In genomic region chr2:91452658-91453057, GRCm38 (mm10) we compare ENCODE assay signal across 12 mouse cellular contexts. TPM values are rescaled to one million over a fixed set of nuclear protein-coding genes. Genes with fewer than 3 reads are reported as not detected.
A peak's percentile ranks its signal among the peaks of the same experiment; 100 is the strongest.
DNase-seq lines count a peak whose midpoint lies in the region; ATAC-seq and TF ChIP-seq lines count a peak whose summit lies in the region.
"Had no signal": no experiment of that assay in that cellular context is flagged by ENCODE, and none has a peak within 500 bp of the region (broad histone marks: within the 10 kb centered on the region; RNA-seq: fewer than 3 reads in every experiment).

No protein-coding gene starts in this region.

- WGBS in heart, embryonic 16.5 days = 25% methylated on average over 8 of the region's 8 CpGs
- WGBS in hindbrain, embryonic 10.5 days = 76% methylated on average over 8 of the region's 8 CpGs

- no peak for TF ChIP-seq CTCF in left cerebral cortex, adult 2 months (IDR thresholded peaks at IDR 0.05)

- H3K4me3 ChIP-seq in heart, embryonic 16.5 days (ENCODE audit: low read length) = no peak overlapping the region
- no peak overlapping the region for H3K4me3 ChIP-seq in left cerebral cortex, adult 2 months
- H3K4me3 ChIP-seq in hindbrain, embryonic 10.5 days = no peak overlapping the region
- H3K4me3 ChIP-seq: midbrain, embryonic 15.5 days had no signal

- no peaks in the 10 kb centered on the region for H3K36me3 ChIP-seq in heart, embryonic 16.5 days (ENCODE audit: control insufficient read depth, insufficient read depth)
- no peaks in the 10 kb centered on the region for H3K36me3 ChIP-seq in hindbrain, embryonic 10.5 days
- H3K36me3 ChIP-seq: midbrain, embryonic 15.5 days had no signal

- no peaks in the 10 kb centered on the region for H3K27me3 ChIP-seq in heart, embryonic 16.5 days (ENCODE audit: control insufficient read depth, insufficient read depth, low read length)
- H3K27me3 ChIP-seq in hindbrain, embryonic 10.5 days (ENCODE audit: insufficient read depth, poor library complexity, severe bottlenecking) = no peaks in the 10 kb centered on the region
- H3K27me3 ChIP-seq: midbrain, embryonic 15.5 days had no signal

- H3K27ac ChIP-seq in heart, embryonic 16.5 days (ENCODE audit: low read length) = no peak overlapping the region
- no peak overlapping the region for H3K27ac ChIP-seq in left cerebral cortex, adult 2 months
- no peak overlapping the region for H3K27ac ChIP-seq in hindbrain, embryonic 10.5 days
- H3K27ac ChIP-seq: midbrain, embryonic 15.5 days had no signal

- no peak for ATAC-seq in heart, embryonic 16.5 days (replicated peaks; ENCODE audit: extremely low read depth, insufficient read depth, low FRiP score)
- ATAC-seq: midbrain, embryonic 15.5 days had no signal

- no peaks in the 10 kb centered on the region for H3K9me3 ChIP-seq in heart, embryonic 16.5 days (replicated peaks; ENCODE audit: control insufficient read depth, low read length)
- no peaks in the 10 kb centered on the region for H3K9me3 ChIP-seq in hindbrain, embryonic 10.5 days
- H3K9me3 ChIP-seq: midbrain, embryonic 15.5 days had no signal

- peaks cover 6% of the 10 kb centered on the region for H3K4me1 ChIP-seq in heart, embryonic 16.5 days (ENCODE audit: control insufficient read depth, insufficient read depth, low read length)
- peaks cover 25% of the 10 kb centered on the region for H3K4me1 ChIP-seq in hindbrain, embryonic 10.5 days (replicated peaks)

- peak overlapping the region; percentile 33; the same call in 1 of the 2 replicates for H3K4me2 ChIP-seq in heart, embryonic 16.5 days (ENCODE audit: low read depth, low read length)
- H3K4me2 ChIP-seq: midbrain, embryonic 15.5 days had no signal

- H3K9ac ChIP-seq in heart, embryonic 16.5 days (ENCODE audit: low read length) = no peak overlapping the region; the same call in 1 of the 2 replicates
- H3K9ac ChIP-seq: midbrain, embryonic 15.5 days had no signal

- no peak for DNase-seq in heart, postnatal 36 days
- DNase-seq in urinary bladder, postnatal 14 days (ENCODE audit: low spot score) = peak; percentile 38
- no peak for DNase-seq in urinary bladder, postnatal 36 days (ENCODE audit: low spot score in 2 of 2)
- peak; percentile 28 to 35 for DNase-seq in kidney, postnatal 36 days
- DNase-seq in left cerebral cortex, adult 2 months (ENCODE audit: extremely low spot score in 1 of 2, low spot score in 2 of 2) = no peak
- no peak for DNase-seq in hindbrain, embryonic 10.5 days (ENCODE audit: low spot score)
- no peak for DNase-seq in urinary bladder, adult 18-20 months (ENCODE audit: low spot score in 2 of 2)
- DNase-seq: cerebellum, adult 2 months; embryo, embryonic 11 days; right cerebral cortex, postnatal 25 days had no signal

- intact Hi-C loops in heart, postnatal 36 days (cut with DNase I) = no loop called here
- intact Hi-C loops in left cerebral cortex, adult 2 months (cut with DNase I) = no loop called here

RNA-seq across cellular contexts. Expression of gene Lrp4, which starts 4.7 kb away (rescaled TPM):
- 3.9 and 4.5 TPM in 2 replicates for polyA plus RNA-seq in heart, embryonic 16.5 days (2015; fragmentation: Nextera tagmentation; extraction: Ambion mirVana)
- 10 to 100 TPM; 10.6 to 11.5 TPM for total RNA-seq in heart, postnatal 36 days (2021)
- total RNA-seq in left cerebral cortex, adult 2 months (2021) = 10 to 100 TPM; 25.3 to 27.3 TPM
- 6.4 and 7.6 TPM in 2 replicates for polyA plus RNA-seq in hindbrain, embryonic 10.5 days (2016; fragmentation: Nextera tagmentation; extraction: Ambion mirVana)

RNA-seq across cellular contexts. Expression of gene 1110051M20Rik, which starts 8.2 kb away (rescaled TPM):
- 42.9 and 46.0 TPM in 2 replicates for polyA plus RNA-seq in heart, embryonic 16.5 days (2015; fragmentation: Nextera tagmentation; extraction: Ambion mirVana)
- total RNA-seq in heart, postnatal 36 days (2021) = 10 to 100 TPM in 1 of 2 experiments, 1 to 10 TPM in 1; 9.4 to 12.1 TPM
- 100 to 1,000 TPM in 1 of 2 experiments, 10 to 100 TPM in 1; 90.6 to 107 TPM for total RNA-seq in left cerebral cortex, adult 2 months (2021)
- 86.4 and 96.7 TPM in 2 replicates for polyA plus RNA-seq in hindbrain, embryonic 10.5 days (2016; fragmentation: Nextera tagmentation; extraction: Ambion mirVana)

Comparison
In these comparisons a context has a peak if more than half of its experiments do, and no peak if none do; other contexts are left out.
1. DNase-seq: peak in urinary bladder, postnatal 14 days (single experiment) and kidney, postnatal 36 days (2 of 2); none in heart, postnatal 36 days (0 of 2), urinary bladder, postnatal 36 days (0 of 2), left cerebral cortex, adult 2 months (0 of 2), hindbrain, embryonic 10.5 days (single experiment) and urinary bladder, adult 18-20 months (0 of 2).
2. RNA of gene 1110051M20Rik, which starts 8.2 kb away (total RNA-seq): 90.6 to 107 TPM in left cerebral cortex, adult 2 months; 9.4 to 12.1 TPM in heart, postnatal 36 days; every median in the first group is over 4 times any median in the second.